Mouse (Mus musculus): Measurements from ENCODE around the gene Fgfr4.

The Fgfr4 gene

DNA sequence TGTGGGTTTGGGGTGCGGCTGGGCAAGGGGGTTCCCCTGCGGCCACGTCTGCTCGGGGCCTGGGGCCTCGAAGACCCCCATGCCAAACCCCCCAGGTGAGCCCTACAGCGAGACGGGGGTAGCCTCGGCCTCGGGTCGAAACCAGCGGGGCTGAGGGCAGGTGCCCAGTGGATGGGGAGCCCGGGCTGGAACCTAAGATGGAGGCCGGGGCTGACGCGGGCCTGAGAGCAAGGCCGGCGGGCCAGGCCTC, 58.5 kb downstream of the Fgfr4 start:
- DNase-seq, result no peak

DNA sequence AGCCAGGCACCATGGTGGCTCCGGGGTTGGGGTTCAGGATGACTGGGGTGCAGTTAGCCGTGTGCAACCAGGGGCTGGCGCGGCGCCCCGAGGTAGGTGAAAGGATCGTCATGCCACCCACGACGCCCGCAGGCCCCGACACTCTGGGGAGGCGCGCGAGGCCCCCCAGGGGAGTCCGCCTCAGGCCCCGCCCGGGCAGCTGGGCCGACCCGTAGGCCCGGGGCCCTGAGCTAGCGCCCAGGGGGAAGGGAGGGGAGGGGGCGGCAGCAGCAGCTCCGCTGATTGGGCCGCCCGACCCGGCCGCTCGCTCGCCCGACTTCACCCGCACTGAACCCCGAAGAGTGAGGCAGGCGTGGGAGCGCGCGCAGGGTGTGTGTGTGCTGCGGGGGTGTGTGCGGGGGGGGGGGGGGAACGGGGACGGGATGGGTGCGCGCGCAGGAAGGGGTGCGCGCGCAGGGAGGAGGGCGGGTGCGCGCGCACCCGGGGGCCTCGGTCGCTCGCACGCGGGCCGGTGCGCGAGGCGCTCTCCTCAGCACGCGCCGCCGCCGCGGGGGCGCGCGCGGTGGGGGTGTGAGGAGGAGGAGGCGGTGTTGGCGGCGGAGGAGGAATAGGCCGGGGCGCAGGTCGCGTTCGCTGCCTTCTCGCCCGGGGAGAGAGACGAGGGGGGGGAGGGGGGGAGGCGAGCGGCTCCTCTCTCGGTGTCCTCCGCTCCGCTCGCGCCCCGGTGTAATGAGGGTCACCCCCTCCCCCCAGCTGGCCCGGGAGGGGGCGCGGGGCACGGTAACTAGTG, 59.0 kb downstream of the Fgfr4 start:
- DNase-seq, result peak; percentile 86

DNA sequence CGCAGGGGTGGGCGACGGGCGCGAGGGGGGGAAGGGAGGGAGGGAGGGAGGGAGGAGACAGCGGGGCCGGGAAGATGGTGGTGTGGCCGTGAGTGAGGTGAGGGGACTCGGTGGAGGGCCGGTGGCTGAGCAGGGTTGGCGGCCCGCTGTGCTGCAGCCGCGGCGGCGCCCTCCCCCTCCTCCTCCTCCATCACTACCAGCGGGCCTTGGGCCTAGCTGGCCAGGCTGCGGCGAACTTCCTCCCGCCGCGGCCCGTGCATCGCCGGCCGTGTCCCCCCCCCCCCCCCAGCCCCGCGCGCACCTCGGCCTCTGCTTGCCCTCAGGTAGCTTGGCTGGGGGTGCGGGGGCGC, 59.5 kb downstream of the Fgfr4 start:
- DNase-seq, result peak; percentile 52

DNA sequence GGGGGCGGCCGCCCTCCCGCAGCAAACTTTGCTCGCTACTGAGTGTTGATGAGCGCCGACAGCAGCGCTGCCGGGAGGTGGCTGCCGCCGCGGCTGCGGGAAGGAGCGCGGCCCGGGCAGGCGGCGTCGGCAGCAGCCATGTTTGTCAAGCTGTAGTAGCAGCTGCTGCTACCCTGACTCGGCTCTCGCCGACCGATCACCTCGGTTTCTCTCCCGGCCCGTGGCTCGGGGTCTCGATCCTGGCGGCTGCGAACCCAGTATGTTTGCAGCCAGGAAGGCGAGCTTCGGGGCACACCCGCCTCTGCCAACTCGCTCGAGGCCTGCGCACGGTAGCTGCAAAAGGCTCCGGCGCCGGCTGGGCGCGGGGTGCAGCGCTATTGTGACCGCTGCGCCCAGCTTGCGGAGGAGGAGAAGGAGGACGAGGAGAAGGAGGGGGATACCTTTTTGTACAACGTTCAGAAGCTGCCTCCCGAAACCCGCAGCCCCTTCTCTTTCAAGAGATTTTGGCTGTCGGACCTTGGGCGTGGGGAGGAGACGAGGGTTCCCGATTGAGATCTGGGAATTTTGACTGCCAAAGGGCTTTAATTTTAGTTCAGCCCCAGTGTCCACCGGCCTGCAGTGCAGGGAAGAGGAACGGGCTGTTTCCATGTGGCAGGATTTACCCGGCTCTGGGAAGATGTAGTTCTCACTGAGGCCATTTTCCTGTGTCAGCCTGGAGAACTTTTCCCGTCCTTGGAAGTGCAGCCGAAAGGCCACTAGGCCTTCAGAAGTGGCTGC, 60.1 kb downstream of the Fgfr4 start:
- DNase-seq, result peak; percentile 56

DNA sequence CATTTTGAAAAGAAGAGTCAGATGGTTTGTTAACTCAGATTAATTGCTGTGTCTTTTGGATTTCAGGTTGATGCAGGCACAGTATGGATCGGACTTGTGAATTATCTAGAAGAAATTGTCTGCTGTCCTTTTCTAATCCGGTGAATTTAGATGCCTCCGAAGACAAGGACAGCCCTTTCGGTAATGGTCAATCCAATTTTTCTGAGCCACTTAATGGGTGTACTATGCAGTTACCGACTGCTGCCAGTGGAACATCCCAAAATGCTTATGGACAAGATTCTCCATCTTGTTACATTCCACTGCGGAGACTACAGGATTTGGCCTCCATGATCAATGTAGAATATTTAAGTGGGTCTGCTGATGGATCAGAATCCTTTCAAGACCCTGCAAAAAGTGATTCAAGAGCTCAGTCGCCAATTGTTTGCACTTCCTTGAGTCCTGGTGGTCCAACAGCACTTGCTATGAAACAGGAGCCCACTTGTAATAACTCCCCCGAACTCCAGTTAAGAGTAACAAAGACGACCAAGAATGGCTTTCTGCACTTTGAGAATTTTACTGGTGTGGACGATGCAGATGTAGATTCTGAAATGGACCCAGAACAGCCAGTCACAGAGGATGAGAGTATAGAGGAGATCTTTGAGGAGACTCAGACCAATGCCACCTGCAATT, 60.8 kb downstream of the Fgfr4 start:
- DNase-seq, result no peak
